Mouse (Mus musculus) granulocyte monocyte progenitor cell, adult 5-6 weeks (primary cell): ENCODE results near the gene Glb1l2. TPM values are rescaled to one million over a fixed set of nuclear protein-coding genes. Genes with fewer than 3 reads are reported as not detected.
A peak's percentile ranks its signal among the peaks of the same experiment; 100 is the strongest.

Experiments
- ATAC-seq: replicated peaks from 2 replicates; pipeline ENCODE4 v1.8.0; 2016; ENCODE audit warnings: mild to moderate bottlenecking, moderate TSS enrichment, inconsistent platforms; ENCODE audit not compliant: poor library complexity, severe bottlenecking
- total RNA-seq, 2 experiments: library from RNA; stranded (forward) in 1 of 2; stranded (reverse) in 1 of 2; fragments of 200-712, 200-1000 nt in 1 of 2; fragments of >200 nt in 1 of 2; fragmentation: Nextera tagmentation in 1 of 2; gene quantifications; 2 replicates each; pipeline ENCODE4 v1.2.3; 2014 to 2017

Gene Glb1l2
- total RNA-seq (2014; fragmentation: Nextera tagmentation) (1.2 TPM in 1 of 2 replicates, not detected in the other), total RNA-seq (2017) (0.21 and 1.4 TPM in 2 replicates)

DNA sequence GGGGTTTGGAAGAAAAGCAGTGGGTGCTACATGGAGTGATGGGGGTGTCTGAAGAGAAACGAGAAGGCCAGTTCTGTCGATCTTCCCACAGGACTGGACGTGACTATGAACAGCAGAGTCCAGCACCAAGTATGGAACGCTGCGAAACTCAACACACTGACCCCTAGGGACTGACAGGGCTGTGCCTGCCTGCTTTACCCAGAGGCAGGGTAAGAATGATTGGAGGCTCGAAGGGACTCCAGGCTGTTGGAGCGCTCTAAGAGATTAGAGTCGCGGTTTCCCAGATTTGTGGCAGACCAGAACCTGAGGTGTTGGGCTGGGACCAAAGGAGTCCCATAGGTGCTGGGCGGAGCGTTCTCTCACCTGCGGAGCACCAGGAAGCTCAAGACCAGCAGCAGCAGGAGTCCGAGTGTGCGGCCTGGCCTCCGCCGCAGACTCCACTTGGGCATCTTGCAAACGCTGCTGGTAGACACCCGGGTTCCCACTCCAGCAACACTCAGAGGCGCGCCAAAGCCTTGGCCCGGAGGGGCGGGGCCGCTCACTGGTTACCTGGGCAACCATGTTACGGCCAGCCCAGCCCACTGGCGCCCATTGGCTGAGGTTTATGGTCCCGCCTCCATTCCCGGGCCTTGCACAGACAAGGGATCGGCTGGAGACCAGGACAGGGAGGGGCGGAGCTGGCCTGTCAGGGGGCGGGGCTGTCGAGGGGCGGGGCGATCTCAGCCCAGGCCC lies at the start of gene Glb1l2:
Glb1l2 (minus strand) TSS at position 534 of the 732 bp plus-strand sequence.
- peak; percentile 93 for ATAC-seq

DNA sequence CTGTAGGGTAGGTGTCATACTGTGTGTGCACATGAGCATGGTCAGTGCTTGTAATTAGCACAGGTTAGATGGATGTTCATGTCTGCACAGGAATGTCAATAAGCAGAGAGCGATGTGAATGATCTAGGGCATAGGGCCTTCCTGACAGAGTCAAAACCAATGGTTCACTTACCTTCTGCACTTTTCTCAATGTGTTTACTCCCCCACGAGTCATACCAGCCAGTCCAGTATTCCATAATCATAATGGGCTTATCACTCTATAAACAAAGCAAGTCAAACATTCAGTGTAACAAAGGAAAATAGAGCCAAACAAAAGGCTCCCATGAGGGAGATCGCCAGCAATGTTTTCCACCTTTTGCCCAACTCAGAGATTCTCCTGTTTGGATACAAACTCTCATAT lies 24.8 kb upstream of the Glb1l2 start:
- no peak for ATAC-seq

DNA sequence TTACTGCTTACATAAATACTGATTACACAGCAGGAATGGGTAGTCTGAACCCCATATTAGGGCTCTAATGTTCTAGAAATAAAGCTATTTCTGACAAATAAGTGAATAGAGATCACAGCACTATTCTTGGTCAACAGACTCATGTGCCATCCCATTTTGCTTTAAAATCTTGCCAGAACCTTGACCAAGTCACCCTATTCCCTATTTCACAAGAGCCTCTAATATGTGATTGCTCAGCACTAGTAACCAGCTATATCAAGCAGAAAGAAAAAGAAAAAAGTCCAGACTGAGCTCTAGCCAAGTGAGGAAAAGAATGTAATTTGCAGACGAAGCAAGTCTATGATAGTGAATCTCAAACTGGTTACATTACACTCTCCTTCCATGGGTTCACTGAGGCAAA lies 13.7 kb upstream of the Glb1l2 start:
- no peak for ATAC-seq

- ATAC-seq = peak; percentile 64
Observed at GRCm38 (mm10) chr9:26808735-26809134, 2.5 kb upstream of the Glb1l2 start.

DNA sequence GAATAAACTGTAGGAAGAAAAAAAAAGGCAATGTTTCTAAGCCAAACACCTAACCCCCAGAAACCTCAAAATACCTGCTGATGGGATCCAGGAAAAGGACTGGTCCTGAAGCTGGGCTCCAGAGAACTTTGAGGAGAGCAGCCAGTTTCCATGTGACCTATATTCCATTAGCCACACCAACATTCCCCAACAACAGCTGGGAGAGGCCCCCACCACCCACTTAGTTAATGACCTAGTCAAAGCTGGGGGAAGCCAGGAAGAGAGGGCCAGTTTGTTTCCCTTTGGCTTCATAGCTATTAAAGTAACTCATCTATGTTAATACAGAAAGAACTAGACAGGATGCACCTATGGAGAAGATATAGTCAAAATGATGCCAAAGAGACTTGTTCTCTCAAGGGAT lies 1.9 kb downstream of the Glb1l2 start:
- ATAC-seq = no peak

GRCm38 (mm10) chr9:26800357-26800756 lies 5.9 kb downstream of the Glb1l2 start:
- ATAC-seq = no peak

DNA sequence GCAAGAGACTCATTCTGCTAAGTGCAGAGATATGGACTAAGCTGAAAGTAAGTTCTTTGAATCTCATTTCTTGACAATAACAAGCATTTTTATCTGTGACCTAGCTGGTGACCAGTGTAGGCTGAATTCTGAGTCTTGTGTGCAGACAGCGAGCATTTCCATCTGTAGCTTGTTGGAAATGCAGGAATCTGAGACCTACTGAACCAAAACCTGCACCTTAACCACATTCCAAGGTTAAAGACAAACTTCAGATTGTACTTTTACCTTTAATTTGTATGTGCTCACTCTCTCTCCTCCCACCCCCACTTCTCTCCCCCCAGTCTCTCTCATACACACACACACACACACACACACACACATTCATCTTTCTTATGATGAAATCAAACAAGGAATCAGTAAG lies 7.5 kb downstream of the Glb1l2 start:
- ATAC-seq = no peak

- no peak for ATAC-seq
Observed at GRCm38 (mm10) chr9:26798205-26798604, 8.1 kb downstream of the Glb1l2 start.

- ATAC-seq = no peak
Observed at GRCm38 (mm10) chr9:26792829-26793228, 13.4 kb downstream of the Glb1l2 start.

- peak; percentile 96 for ATAC-seq
Observed at GRCm38 (mm10) chr9:26783414-26783975, 22.8 kb downstream of the Glb1l2 start.

- no peak for ATAC-seq
Observed at GRCm38 (mm10) chr9:26778421-26778820, 27.8 kb downstream of the Glb1l2 start.

GRCm38 (mm10) chr9:26776122-26776902 lies 30.0 kb downstream of the Glb1l2 start:
- ATAC-seq = peak; percentile 77

DNA sequence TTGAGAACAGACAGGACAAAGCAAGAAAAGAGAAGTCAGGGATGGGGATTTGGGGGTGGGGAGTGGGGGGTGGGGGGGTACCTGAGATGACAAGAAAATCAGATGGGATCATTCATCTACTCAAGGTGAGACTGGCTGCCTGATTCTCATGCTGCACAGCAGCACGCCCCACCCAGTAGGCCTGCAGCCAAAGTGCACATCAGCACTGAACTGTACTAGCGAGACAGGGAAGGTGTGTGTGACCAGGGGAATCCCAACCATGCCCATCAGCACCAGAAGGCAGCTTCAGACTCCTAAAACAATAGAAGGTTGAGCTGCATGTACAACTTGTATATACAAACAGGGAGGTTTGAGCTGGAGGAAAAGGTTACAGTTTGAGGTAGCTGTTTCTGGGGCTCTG lies 30.6 kb downstream of the Glb1l2 start:
- ATAC-seq = no peak

GRCm38 (mm10) chr9:26768181-26768580 lies 38.1 kb downstream of the Glb1l2 start:
- no peak for ATAC-seq

- no peak for ATAC-seq
Observed at GRCm38 (mm10) chr9:26762477-26762876, 43.8 kb downstream of the Glb1l2 start.

GRCm38 (mm10) chr9:26760576-26760975 lies 45.7 kb downstream of the Glb1l2 start:
- ATAC-seq = no peak

DNA sequence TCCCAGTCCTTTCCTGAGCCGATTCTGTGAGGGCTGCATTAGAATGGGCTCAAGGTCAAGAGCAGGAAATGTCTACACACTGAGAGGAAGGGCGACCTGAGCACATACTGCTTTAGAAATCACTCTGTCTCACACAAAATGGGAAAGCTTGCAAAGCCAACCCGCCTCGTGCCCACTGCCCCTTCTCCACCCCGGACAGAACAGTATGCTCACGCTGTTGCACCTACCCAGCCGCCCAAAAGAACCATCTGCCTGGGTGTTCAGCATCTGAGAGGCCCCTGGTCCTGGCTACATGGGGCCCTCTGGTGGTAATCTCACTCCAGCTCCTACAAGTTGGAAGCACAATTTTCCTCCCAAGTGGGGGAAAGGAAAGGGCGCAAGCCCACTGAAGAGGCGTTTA lies 46.2 kb downstream of the Glb1l2 start:
- no peak for ATAC-seq

DNA sequence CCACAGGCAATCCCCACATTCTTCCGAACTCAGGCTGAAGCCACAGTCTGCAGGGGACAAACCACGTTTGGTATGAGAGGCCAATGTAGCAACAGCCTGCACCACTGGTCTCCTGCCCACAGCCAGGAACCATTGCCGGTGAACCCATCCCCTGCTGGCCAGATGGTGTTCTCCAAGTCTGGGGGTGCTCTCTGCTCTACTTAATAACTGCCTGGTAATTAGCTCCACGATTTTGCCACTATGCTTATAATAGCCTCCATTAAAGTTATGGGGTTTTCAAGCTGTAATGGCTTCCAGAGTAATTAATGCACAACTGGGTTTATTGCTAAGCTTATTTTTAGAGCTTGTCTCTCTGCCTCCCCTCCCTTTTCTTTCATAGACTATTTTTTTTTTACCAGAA lies 57.4 kb downstream of the Glb1l2 start:
- ATAC-seq = no peak

DNA sequence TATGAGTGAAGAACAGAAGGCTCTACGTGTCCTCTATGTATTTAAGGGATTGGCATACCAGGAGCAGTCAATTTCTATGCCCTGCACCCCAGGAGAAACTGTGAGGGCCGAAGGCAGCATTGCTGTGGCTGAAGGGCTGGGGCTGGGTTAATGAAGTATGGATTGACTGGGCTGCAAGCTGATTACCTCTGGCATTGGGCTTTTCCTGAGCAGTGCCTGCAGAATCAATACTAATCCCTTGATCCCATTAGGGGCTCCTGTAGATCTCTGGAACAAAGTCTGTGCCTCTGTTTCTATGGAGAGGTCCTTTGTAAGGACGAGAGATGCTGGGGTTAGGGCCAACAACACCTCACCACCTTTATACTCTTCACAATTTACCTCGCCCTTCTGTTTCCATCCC lies 59.1 kb downstream of the Glb1l2 start:
- no peak for ATAC-seq

DNA sequence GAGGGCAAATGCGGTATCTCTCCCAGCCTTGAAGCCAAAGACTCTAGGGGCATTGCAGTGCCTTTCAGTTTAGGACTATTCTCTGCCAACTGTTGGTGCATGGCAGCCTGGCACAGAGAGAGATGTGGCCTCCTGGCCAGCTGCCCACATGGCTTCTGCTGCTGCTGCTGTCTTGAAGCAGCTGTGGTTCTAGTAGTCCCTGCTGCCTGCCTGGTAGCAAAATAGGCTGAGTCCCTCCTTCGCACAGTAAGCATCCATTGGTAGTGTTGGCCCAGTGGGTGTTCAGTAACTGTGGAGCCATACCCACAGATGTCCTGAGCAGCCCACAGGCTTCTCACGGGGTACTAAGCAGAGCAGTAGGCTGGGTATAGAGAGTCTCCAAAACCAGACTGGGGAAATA lies 63.5 kb downstream of the Glb1l2 start:
- ATAC-seq = no peak

DNA sequence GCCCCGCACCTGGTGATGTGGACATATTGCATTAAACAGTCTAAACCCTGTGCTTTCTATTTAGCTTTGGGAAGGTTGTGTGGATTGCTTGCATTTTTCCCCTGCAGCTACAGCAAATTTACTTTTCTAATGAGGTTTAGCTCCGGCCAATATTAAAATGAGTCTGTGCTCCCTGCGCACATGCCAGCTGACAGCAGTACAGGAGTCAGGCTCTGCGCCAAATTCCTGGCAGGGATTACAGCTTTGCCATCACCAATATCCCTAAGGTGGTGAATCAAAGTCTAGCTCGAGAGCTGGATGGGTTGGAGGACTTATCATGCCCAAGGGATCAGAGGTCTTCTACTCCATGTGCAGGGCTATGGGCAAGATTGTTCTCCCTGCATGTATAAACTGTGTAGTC lies 69.2 kb downstream of the Glb1l2 start:
- no peak for ATAC-seq
